Mouse (Mus musculus) limb, embryonic 13.5 days (tissue): Measurements from ENCODE around the gene Lypd8. TPM values are rescaled to one million over a fixed set of nuclear protein-coding genes. Genes with fewer than 3 reads are reported as not detected.
"Not testable (repeated sequence)": the region's sequence is repeated elsewhere in the genome, so short reads cannot be mapped to it uniquely, and the experiment has no call there.

Experiments used
- ATAC-seq: fragments of 200-750 bp; cut with Nextera tagmentation; 2 replicates; pipeline ENCODE4 v1.8.0; 2017; ENCODE audit warnings: low read depth, moderate number of reproducible peaks, moderate TSS enrichment; ENCODE audit not compliant: low FRiP score
- H3K27ac ChIP-seq: fragments of 300-500 bp; sonication (generic); 2 replicates; pipeline ENCODE4 v1.5.1; 2015; ENCODE audit warnings: inconsistent platforms, mild to moderate bottlenecking, moderate library complexity
- H3K27me3 ChIP-seq: fragments of 300-500 bp; sonication (generic); 2 replicates; pipeline ENCODE4 v1.6.1; 2015; ENCODE audit warnings: mild to moderate bottlenecking, inconsistent platforms
- H3K36me3 ChIP-seq: fragments of 300-500 bp; sonication (generic); 2 replicates; pipeline ENCODE4 v1.6.1; 2015; ENCODE audit warnings: inconsistent platforms, mild to moderate bottlenecking, moderate library complexity
- H3K4me1 ChIP-seq: fragments of 300-500 bp; sonication (generic); 2 replicates; pipeline ENCODE4 v1.6.1; 2015; ENCODE audit warnings: inconsistent platforms
- H3K4me2 ChIP-seq: fragments of 300-500 bp; sonication (generic); replicated peaks from 2 replicates; pipeline ENCODE4 v1.6.1; 2015; ENCODE audit warnings: inconsistent platforms, mild to moderate bottlenecking, moderate library complexity
- H3K4me3 ChIP-seq: fragments of 300-500 bp; sonication (generic); 2 replicates; pipeline ENCODE4 v1.5.1; 2015; ENCODE audit warnings: moderate library complexity, mild to moderate bottlenecking, inconsistent platforms
- H3K9ac ChIP-seq: fragments of 300-500 bp; sonication (generic); 2 replicates; pipeline ENCODE4 v1.6.1; 2015; ENCODE audit warnings: mild to moderate bottlenecking, inconsistent platforms
- H3K9me3 ChIP-seq: fragments of 300-500 bp; sonication (generic); 2 replicates; pipeline ENCODE4 v1.6.1; 2016; ENCODE audit warnings: inconsistent platforms
- WGBS: fragments of 180-500 bp; shearing (Covaris S2); methylation state at CpG from one replicate; pipeline ENCODE4 v1.1.7; 2015; 5-methylcytosine and 5-hydroxymethylcytosine counted together
- polyA plus RNA-seq: library from polyadenylated mRNA; unstranded; fragments of >200 nt; fragmentation: Nextera tagmentation; extraction: Ambion mirVana; gene quantifications from 2 replicates; pipeline ENCODE4 v1.2.1, GENCODE M21; 2015

Gene Lypd8
- polyA plus RNA-seq, 1 experiment from 2014 or later: not detected

DNA sequence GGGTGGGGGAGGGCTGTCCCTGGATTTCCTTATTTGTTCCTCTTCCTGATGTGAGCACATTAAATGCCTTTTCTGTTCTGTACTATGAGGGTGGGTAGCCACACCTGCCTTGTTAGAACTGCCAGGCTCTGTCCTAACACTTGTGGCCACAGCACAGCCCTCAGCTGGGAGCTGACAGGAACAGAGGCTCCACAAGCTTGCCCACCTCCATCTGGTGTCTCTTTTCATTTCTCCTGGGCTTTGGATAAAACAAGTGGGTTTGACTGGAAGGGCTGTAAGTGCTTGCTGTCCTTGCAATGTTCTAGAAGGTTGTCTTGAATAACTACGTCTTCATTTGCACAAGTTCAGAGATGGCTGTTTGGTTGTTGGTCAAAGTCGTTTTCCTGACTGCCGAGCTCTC lies 23.9 kb upstream of the Lypd8 start:
- Histone ChIP-seq H3K4me3 (no peak overlapping the region), H3K9me3 (no peaks in the 10 kb centered on the region), H3K4me1 (no peaks in the 10 kb centered on the region), H3K9ac (no peak overlapping the region), H3K36me3 (no peaks in the 10 kb centered on the region; the same call in 1 of the 2 replicates), H3K27ac (no peak overlapping the region), H3K4me2 (no peak overlapping the region), H3K27me3 (no peaks in the 10 kb centered on the region)
- ATAC-seq: no peak
- WGBS: 81% methylated on average over 3 of the region's 3 CpGs

GRCm38 (mm10) chr11:58357042-58357441 lies 21.8 kb upstream of the Lypd8 start:
- no peaks in the 10 kb centered on the region for H3K9me3 ChIP-seq
- no peak overlapping the region for H3K4me3 ChIP-seq
- no peak for ATAC-seq
- no peaks in the 10 kb centered on the region for H3K36me3 ChIP-seq
- no peak overlapping the region for H3K9ac ChIP-seq
- H3K4me2 ChIP-seq: no peak overlapping the region
- no peak overlapping the region for H3K27ac ChIP-seq
- no peaks in the 10 kb centered on the region for H3K27me3 ChIP-seq
- 93% methylated on average over 3 of the region's 3 CpGs for WGBS
- H3K4me1 ChIP-seq: no peaks in the 10 kb centered on the region

DNA sequence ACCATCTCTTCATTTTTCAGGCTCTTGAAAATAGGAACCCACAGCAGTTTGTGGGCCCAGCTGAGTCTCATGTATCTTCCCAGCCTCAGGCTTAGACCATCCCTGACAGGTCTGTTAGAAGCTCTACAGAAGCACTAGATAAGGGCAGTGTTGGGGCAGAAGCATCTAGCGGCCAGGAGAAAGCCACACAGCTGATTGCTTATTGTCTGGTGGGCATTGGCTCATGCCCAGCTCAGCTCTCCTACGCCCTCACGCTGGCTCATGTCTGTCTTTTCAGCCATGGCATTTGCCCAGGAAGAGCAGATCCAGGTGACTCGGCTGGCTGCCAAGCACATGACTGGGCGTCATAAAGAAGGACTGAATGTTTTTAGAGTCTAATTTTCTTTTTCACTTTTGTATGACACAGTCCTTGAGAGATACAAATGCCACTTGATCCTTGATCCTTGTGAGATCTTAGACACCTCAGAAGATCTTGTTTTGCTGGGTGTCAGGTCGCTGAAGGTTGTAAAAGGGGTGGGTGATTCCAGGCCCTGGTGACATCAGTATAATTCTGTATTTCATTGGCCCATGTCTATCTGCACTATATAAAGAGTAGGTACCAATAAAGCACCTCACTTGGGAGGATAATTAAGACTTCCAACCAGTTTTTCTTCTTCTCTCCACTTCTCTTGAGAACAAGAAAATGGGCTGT lies 20.9 kb upstream of the Lypd8 start:
- H3K36me3 ChIP-seq: no peaks in the 10 kb centered on the region
- no peaks in the 10 kb centered on the region for H3K9me3 ChIP-seq
- no peak overlapping the region for H3K4me2 ChIP-seq
- no peaks in the 10 kb centered on the region for H3K4me1 ChIP-seq
- H3K27ac ChIP-seq: no peak overlapping the region
- 85% methylated on average over 6 of the region's 6 CpGs for WGBS
- ATAC-seq: no peak
- H3K4me3 ChIP-seq: no peak overlapping the region
- no peaks in the 10 kb centered on the region for H3K27me3 ChIP-seq
- H3K9ac ChIP-seq: no peak overlapping the region

GRCm38 (mm10) chr11:58362562-58362961 lies 16.3 kb upstream of the Lypd8 start:
- no CpG with 5 or more reads among the region's 6 CpGs for WGBS
- not testable (repeated sequence) for H3K27me3 ChIP-seq, ATAC-seq

GRCm38 (mm10) chr11:58364454-58364853 lies 14.4 kb upstream of the Lypd8 start:
- 69% methylated on average over 3 of the region's 3 CpGs for WGBS
- no peak for ATAC-seq

More at GRCm38 (mm10) chr11:58362562-58362961, 16.3 kb upstream of the Lypd8 start:
- not testable (repeated sequence) for H3K9me3 ChIP-seq, H3K4me1 ChIP-seq, H3K9ac ChIP-seq, H3K36me3 ChIP-seq, H3K27ac ChIP-seq, H3K4me2 ChIP-seq, H3K4me3 ChIP-seq

DNA sequence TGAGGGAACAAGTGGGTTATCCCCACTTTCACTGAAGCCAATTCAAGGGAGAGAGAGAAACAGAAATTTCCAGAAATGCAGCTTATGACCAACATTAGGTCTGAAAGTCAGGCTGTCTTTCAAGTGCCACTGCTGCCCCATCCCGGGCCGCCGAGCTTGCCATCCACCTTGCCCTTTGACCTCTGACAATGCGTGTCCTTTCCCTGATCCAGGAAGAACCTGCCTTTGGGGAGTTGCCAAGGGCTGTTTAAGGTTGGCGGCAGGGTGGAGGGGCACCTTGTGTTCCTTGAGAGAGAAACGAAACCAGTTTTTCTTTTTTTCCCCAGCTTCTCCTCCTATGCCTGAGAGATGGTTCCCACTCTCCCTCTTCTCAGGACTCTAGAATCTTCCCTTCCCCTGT lies 12.7 kb upstream of the Lypd8 start:
- H3K27me3 ChIP-seq, H3K4me2 ChIP-seq, ATAC-seq, H3K9me3 ChIP-seq, H3K27ac ChIP-seq, H3K36me3 ChIP-seq, H3K9ac ChIP-seq, H3K4me1 ChIP-seq, H3K4me3 ChIP-seq: not testable (repeated sequence)
- no CpG with 5 or more reads among the region's 6 CpGs for WGBS

More at GRCm38 (mm10) chr11:58364454-58364853, 14.4 kb upstream of the Lypd8 start:
- H3K4me3 ChIP-seq: no peak overlapping the region
- H3K4me2 ChIP-seq: no peak overlapping the region
- H3K36me3 ChIP-seq: no peaks in the 10 kb centered on the region
- H3K9me3 ChIP-seq: no peaks in the 10 kb centered on the region
- no peaks in the 10 kb centered on the region for H3K4me1 ChIP-seq
- no peaks in the 10 kb centered on the region for H3K27me3 ChIP-seq
- H3K27ac ChIP-seq: no peak overlapping the region
- H3K9ac ChIP-seq: no peak overlapping the region

DNA sequence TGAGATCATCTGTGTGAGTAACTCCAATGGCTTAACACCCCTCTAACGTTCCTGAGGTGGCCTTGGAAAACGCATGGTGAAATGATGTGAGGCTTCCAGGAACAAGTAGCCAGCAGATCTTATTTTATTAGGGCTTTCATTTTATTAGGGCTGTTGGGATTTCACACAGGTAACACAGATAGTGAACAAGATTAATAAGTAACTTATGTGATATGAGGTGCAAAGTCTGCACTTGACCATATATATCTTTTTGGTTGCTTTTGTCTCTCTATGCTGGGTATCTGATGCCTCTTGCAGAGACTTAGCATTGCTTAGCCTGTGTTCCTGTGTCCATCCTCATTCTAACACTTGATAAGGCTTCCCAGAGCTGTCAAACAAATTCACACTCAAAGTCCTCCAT lies 1.6 kb upstream of the Lypd8 start:
- ATAC-seq: no peak
- Histone ChIP-seq H3K4me2 (no peak overlapping the region), H3K9me3 (no peaks in the 10 kb centered on the region), H3K4me1 (no peaks in the 10 kb centered on the region), H3K27me3 (no peaks in the 10 kb centered on the region), H3K36me3 (no peaks in the 10 kb centered on the region), H3K9ac (no peak overlapping the region), H3K4me3 (no peak overlapping the region), H3K27ac (no peak overlapping the region)
- WGBS: 65% methylated on average over 2 of the region's 2 CpGs

GRCm38 (mm10) chr11:58377686-58378085 lies 1.2 kb upstream of the Lypd8 start:
- Histone ChIP-seq H3K9me3 (no peaks in the 10 kb centered on the region), H3K9ac (no peak overlapping the region), H3K4me1 (no peaks in the 10 kb centered on the region), H3K36me3 (no peaks in the 10 kb centered on the region), H3K27me3 (no peaks in the 10 kb centered on the region), H3K4me3 (no peak overlapping the region), H3K4me2 (no peak overlapping the region), H3K27ac (no peak overlapping the region)
- ATAC-seq: no peak
- WGBS: 72% methylated on average over 1 of the region's 1 CpGs

GRCm38 (mm10) chr11:58379516-58379915 lies 673 bp downstream of the Lypd8 start:
- ATAC-seq: no peak
- H3K9me3 ChIP-seq: no peaks in the 10 kb centered on the region
- H3K4me3 ChIP-seq: no peak overlapping the region
- no peak overlapping the region for H3K9ac ChIP-seq
- H3K27ac ChIP-seq: no peak overlapping the region
- no peaks in the 10 kb centered on the region for H3K27me3 ChIP-seq
- H3K4me2 ChIP-seq: no peak overlapping the region
- no peaks in the 10 kb centered on the region for H3K36me3 ChIP-seq
- no peaks in the 10 kb centered on the region for H3K4me1 ChIP-seq
- WGBS: 82% methylated on average over 1 of the region's 1 CpGs

- H3K36me3 ChIP-seq: no peaks in the 10 kb centered on the region
- no peak overlapping the region for H3K4me3 ChIP-seq
- no peak for ATAC-seq
- WGBS: 91% methylated on average over 6 of the region's 6 CpGs
- H3K4me2 ChIP-seq: no peak overlapping the region
- H3K4me1 ChIP-seq: no peaks in the 10 kb centered on the region
- H3K27me3 ChIP-seq: no peaks in the 10 kb centered on the region
- H3K9ac ChIP-seq: no peak overlapping the region
- H3K9me3 ChIP-seq: no peaks in the 10 kb centered on the region
- H3K27ac ChIP-seq: no peak overlapping the region
These were observed 3.6 kb downstream of the Lypd8 start for GRCm38 (mm10) chr11:58382471-58382870.

- Histone ChIP-seq H3K27me3 (no peaks in the 10 kb centered on the region), H3K4me3 (no peak overlapping the region), H3K9ac (no peak overlapping the region), H3K36me3 (no peaks in the 10 kb centered on the region), H3K4me2 (no peak overlapping the region), H3K4me1 (no peaks in the 10 kb centered on the region), H3K27ac (no peak overlapping the region), H3K9me3 (no peaks in the 10 kb centered on the region)
- no peak for ATAC-seq
- 58% methylated on average over 6 of the region's 6 CpGs for WGBS
These were observed 21.3 kb downstream of the Lypd8 start for GRCm38 (mm10) chr11:58399985-58400645.

DNA sequence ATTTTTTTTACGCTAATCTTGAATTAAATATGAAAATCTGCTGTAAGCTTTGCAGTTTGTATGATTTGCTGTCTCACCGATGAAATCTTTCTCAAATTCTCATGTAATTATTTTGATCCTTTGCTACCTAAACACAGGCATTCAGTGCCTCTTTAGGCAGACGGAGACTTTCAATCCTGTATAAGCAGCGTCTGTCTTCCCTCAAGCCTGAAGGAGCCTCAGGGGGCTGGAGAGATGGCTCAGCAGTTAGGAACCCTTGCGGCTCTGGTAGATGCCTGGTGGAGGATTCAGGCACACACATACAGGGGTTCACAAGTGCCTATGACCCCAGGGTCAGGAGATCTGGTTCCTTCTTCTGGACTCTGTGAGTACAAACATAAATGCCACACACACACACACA lies 21.8 kb downstream of the Lypd8 start:
- H3K9ac ChIP-seq: no peak overlapping the region
- H3K9me3 ChIP-seq: no peaks in the 10 kb centered on the region
- H3K4me2 ChIP-seq: no peak overlapping the region
- no peak overlapping the region for H3K27ac ChIP-seq
- no peak for ATAC-seq
- H3K4me3 ChIP-seq: no peak overlapping the region
- no peaks in the 10 kb centered on the region for H3K36me3 ChIP-seq
- no peaks in the 10 kb centered on the region for H3K4me1 ChIP-seq
- H3K27me3 ChIP-seq: no peaks in the 10 kb centered on the region
- WGBS: 54% methylated on average over 5 of the region's 5 CpGs

DNA sequence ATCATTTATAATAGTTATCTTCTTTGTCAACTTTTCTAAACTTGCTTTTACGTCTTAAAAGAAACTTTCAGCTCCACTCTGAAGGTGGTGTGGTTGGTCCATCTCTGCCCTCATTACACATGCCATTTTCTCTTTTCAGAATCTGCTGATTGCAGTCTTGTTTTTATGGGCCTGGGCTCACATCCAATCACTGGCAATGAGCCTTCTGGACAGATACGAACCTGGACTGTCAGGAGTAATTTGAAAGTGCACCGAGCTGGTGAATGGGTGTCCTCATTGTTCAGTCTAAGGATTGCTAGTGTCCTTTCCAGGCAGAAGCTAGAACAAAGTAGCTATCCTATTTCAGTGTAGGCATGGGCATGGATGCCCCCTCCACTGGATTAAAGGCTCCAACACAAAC lies 29.2 kb downstream of the Lypd8 start:
- Histone ChIP-seq H3K9ac (no peak overlapping the region), H3K9me3 (no peaks in the 10 kb centered on the region), H3K4me3 (no peak overlapping the region), H3K36me3 (no peaks in the 10 kb centered on the region), H3K4me1 (no peaks in the 10 kb centered on the region), H3K4me2 (no peak overlapping the region), H3K27me3 (no peaks in the 10 kb centered on the region), H3K27ac (no peak overlapping the region)
- no peak for ATAC-seq
- WGBS: 60% methylated on average over 3 of the region's 3 CpGs
